In the genomic region with DNA sequence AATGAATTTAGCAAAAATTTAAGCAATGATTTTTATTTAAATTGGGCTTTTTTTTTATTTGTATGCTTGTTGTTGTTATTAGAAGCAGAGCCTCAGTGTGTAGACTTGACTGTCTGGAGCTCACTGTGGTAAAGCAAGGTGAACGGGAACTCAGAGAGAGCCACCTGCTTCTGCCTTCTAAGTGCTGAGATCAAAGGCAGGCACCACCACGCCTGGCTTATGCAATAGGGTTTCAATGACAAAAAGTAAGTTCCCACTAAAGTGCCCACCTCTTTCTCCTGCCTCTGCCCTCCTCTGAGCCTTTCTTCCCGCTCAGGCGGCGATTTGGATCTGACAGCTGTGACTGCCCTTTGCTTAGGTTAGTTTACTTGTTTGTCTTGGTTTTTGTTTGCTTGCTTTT, we compare ENCODE assay signal across 42 mouse cellular contexts. TPM values are rescaled to one million over a fixed set of nuclear protein-coding genes. Genes with fewer than 3 reads are reported as not detected.
"Had no signal": no experiment of that assay in that cellular context is flagged by ENCODE, and none has a peak within 500 bp of the region (broad histone marks: within the 10 kb centered on the region; RNA-seq: fewer than 3 reads in every experiment).

No protein-coding gene starts in this region.

- H3K4me3 ChIP-seq: heart, embryonic 10.5 days; heart, embryonic 12.5 days; hindbrain, embryonic 13.5 days; hindbrain, embryonic 15.5 days; kidney, embryonic 15.5 days; limb, embryonic 10.5 days; limb, embryonic 12.5 days had no signal

- H3K36me3 ChIP-seq: heart, embryonic 10.5 days; hindbrain, embryonic 15.5 days had no signal

- H3K27ac ChIP-seq: heart, embryonic 10.5 days; hindbrain, embryonic 13.5 days; hindbrain, embryonic 15.5 days; hindbrain, postnatal 0 days; kidney, embryonic 15.5 days; kidney, postnatal 0 days; limb, embryonic 10.5 days; limb, embryonic 12.5 days had no signal

- DNase-seq: forebrain, postnatal 0 days; gastrocnemius, postnatal 14 days; gastrocnemius, postnatal 36 days; heart, adult 18-20 months; heart, postnatal 10 days; heart, postnatal 36 days; kidney, adult 11 months; kidney, adult 2 months; kidney, adult 9 months; kidney, postnatal 14 days; kidney, postnatal 36 days; layer of hippocampus, adult 9-11 months; layer of hippocampus, postnatal 36 days; liver had no signal

RNA-seq across cellular contexts. Expression of a gene that starts 53.0 kb away (rescaled TPM):
- total RNA-seq: forebrain, postnatal 0 days; gastrocnemius, adult 18-20 months; gastrocnemius, adult 8-10 months; gastrocnemius, postnatal 14 days; gastrocnemius, postnatal 36 days; heart, adult 18-20 months; heart, adult 8-10 months; heart, postnatal 10 days; heart, postnatal 36 days; hematopoietic stem cell, adult 5-6 weeks; hindbrain, postnatal 0 days; layer of hippocampus, adult 18-20 months; layer of hippocampus, adult 8-10 months; layer of hippocampus, postnatal 14 days; layer of hippocampus, postnatal 36 days; left cerebral cortex, adult 18-20 months; left cerebral cortex, adult 8-10 months; left cerebral cortex, postnatal 10 days; left cerebral cortex, postnatal 25 days had no signal
- polyA plus RNA-seq: forebrain, postnatal 0 days; gonadal fat pad, adult 2 months; heart, embryonic 10.5 days; heart, embryonic 12.5 days; heart, embryonic 14.5 days; heart, embryonic 16.5 days; hindbrain, embryonic 11.5 days; hindbrain, embryonic 13.5 days; hindbrain, embryonic 15.5 days; hindbrain, postnatal 0 days; intestine, embryonic 14.5 days; intestine, embryonic 16.5 days; kidney, adult 2 months; kidney, embryonic 15.5 days; kidney, postnatal 0 days; large intestine, adult 2 months; limb, embryonic 14.5 days had no signal
